Mouse (Mus musculus) small intestine, adult 10 weeks (tissue): ENCODE measurements around the gene Tceal1. TPM values are rescaled to one million over a fixed set of nuclear protein-coding genes. Genes with fewer than 3 reads are reported as not detected.

Experiments used
- polyA plus RNA-seq: library from polyadenylated mRNA; stranded (reverse); fragments of 350-450 nt; fragmentation: Illumina TruSeq; extraction: RNeasy Lipid Tissue Mini Kit (QIAGEN cat#74804); gene quantifications from one replicate; pipeline ENCODE4 v1.2.3, GENCODE M21; 2014; ENCODE audit warnings: low replicate concordance

The Tceal1 gene
- polyA plus RNA-seq = 3.7 TPM

DNA sequence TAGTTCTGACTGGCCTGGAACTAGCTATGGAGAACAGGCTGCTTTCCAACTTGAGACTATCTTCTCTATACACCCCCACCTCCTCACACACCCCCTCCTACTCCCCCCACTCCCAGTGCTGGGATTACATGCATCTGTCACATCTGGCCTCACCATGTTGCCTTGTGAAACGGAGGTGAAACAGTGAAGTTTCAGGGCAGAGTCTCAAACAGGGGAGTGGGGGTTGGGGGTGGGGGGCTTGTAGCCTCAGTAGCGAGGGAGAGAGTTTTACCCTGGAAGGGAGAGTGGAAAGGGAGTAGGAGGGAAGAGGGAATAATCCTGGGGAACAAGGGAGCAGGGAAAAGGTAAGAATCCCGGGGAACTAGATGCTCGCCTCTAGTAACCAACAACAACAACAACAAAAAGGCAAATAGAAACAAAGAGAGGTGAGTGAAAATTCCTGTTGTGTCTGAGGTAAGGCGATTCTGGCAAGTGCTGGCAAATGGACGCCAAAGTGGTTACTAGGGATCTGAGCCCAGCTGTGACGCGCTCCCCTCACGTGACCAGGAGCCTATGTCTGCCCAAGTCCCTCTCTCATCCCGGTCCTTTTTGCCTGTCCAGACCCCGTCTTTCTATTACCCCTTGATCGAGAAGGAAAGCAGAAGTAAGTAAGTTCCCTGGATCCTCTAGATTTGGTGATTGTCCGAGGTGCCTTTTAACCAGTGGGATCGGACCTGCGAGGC is at the start of gene Tceal1:
Gene Tceal1, plus strand, starts transcription at position 537 of the 722 bp plus-strand sequence.

DNA sequence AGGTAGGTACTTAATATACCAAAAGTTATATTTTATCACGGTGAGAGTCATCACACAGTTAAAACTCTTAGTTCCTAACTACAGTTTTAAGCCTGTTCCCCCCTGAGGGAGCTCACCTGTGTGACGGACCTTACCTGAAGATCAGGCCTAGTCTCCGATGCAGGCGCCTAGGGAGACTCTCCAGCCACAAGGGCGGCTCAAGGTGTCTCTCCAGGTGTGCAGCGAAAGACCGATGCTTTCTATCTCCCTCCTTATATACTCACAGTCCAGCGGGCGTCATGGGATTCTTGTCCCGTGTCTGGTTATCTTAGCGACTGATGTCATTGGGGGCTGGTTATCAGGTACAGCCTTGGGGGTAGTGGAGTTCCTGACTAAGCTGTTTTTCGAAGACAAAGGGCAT is 35.7 kb downstream of the Tceal1 start, which contains the start of gene Morf4l2:
Gene Morf4l2, minus strand, starts transcription at position 232 of the 400 bp plus-strand sequence.

Other genes starting within 250 kb of the Tceal1 start
- gene Kir3dl1, start 190.0 kb upstream of the Tceal1 start, polyA plus RNA-seq = not detected
- gene Kir3dl2, start 163.9 kb upstream of the Tceal1 start, polyA plus RNA-seq = not detected
- not detected for gene Tceal3, start 117.1 kb upstream of the Tceal1 start, polyA plus RNA-seq
- gene Morf4l2, start 35.7 kb downstream of the Tceal1 start, polyA plus RNA-seq = 520 TPM
- gene Glra4, start 72.2 kb downstream of the Tceal1 start, polyA plus RNA-seq = not detected
- gene Plp1, start 114.7 kb downstream of the Tceal1 start, polyA plus RNA-seq = 4.0 TPM
- gene Rab9b, start 160.8 kb downstream of the Tceal1 start, polyA plus RNA-seq = 0.15 TPM
- not detected for gene H2bfm, start 219.3 kb downstream of the Tceal1 start, polyA plus RNA-seq